Mouse (Mus musculus): ENCODE measurements around the gene Castor2.

Castor2 gene

DNA sequence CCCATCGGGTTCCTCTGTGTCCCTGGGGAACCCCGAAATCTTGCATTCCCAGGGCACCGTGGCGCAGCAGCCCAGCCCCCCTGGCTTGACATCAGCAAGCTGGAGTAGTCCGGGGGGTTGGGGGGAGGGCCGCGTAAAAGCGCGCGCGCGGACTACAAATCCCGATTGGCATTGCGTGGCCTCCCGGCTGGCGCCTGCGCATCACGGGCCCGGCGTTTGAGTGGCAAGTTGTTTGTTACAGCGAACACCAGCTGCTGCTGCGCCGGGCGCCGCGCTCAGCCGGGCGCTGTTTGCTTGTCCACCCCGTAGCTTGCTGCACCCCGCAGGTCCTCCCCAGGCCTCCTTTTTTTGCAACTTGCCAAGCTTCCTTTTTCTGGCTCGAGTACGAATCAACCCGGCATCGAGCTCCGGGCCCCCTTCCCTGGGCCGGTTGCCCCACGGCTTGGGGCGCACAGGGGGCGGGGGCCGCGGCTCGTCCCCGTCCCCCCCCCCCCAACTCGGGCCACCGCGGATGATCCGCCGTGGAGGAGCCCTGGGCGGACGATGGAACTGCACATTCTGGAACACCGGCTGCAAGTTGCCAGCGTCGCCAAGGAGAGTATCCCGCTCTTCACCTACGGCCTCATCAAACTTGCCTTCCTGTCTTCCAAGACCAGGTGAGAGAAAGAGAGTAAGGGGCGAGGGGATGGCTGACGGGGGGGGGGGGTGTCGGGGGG, at the start of gene Castor2:
Castor2 (plus strand) TSS at position 216 of the 716 bp plus-strand sequence.
- peak; percentile 99 for DNase-seq

GRCm38 (mm10) chr5:134050711-134051110, 48.8 kb upstream of the Castor2 start:
- no peak for DNase-seq

- no peak for DNase-seq
These were observed 46.9 kb upstream of the Castor2 start for GRCm38 (mm10) chr5:134052614-134053013.

GRCm38 (mm10) chr5:134054496-134054895, 45.0 kb upstream of the Castor2 start:
- no peak for DNase-seq

DNA sequence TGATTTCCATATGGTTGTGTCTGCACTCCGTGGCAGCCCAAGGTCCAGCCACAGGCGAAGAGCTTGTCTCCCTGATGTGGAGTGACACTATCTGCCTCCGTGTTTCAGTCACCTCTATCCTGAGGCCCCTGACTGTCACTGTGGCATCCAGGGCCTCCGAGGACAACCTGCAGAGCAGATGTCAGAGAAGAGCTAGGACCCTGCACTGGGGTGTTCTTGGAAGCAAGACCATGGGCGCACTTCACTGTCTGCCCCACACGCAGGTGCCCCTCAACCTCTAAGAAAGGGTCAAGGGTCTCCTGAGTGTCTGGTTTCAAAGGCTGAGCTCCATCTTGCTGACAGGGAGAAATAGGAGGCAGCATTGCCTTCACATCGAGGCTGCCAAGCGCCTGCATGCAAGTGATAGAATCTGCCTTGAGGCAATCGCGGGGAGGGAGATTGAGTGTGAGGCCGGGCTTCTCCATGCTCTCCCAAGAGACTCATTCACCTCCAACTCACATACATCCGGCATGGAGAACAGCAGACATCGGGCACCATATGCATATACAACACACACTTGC, 40.6 kb upstream of the Castor2 start:
- no peak for DNase-seq

DNA sequence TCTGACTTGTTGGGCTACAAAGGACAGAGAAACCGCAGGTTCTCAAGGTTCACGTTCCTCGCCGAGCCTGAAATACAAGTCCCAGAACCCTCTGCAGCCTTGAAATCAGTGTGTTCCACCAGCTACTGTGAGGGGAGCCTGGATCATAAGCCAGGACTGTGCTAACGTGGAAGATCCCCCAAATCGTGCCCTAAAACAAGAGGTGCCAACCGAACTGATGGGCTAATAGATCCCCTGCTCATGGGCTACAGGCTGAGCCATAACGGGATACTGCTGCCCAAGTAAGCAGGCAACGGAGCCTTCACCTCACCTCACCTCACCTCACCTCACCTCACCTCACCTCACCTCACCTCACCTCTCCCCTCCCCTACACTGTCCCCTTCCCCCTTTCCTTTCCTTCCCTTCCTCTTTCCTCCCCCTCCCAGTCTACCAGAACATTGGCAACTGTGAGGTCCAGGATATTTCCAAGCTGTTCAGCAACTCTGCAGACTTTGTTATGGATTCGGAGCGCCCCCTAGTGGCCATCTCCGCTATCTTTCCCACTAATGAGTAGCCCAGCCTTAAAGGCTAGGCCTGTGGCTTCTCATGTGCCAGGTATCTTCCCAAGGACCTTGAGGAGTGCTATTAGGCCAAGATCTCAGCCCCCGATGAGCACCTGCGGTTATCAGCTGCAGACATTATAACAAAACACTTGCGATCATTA, 36.0 kb upstream of the Castor2 start:
- peak; percentile 95 for DNase-seq

- no peak for DNase-seq
These were observed 33.2 kb upstream of the Castor2 start for GRCm38 (mm10) chr5:134066261-134066660.

DNA sequence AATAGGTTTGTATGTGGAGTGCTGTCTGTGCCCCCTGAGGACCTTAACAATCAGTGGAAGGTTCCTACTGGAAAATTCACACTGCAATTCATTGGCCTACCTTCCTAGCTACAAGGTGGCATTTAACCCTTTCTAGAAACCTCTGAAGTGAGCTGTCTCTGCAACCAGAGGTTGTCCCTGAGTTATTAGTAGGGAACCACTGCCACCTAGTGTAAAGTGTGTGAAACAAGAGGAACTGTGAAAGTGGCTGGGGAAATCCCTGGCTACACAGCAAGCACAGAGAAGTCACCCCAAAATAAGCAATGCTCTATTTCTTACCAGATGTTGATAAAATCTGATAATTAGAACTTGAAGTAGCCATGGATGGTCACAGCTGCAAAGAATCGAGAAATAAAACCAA, 31.6 kb upstream of the Castor2 start:
- no peak for DNase-seq

DNA sequence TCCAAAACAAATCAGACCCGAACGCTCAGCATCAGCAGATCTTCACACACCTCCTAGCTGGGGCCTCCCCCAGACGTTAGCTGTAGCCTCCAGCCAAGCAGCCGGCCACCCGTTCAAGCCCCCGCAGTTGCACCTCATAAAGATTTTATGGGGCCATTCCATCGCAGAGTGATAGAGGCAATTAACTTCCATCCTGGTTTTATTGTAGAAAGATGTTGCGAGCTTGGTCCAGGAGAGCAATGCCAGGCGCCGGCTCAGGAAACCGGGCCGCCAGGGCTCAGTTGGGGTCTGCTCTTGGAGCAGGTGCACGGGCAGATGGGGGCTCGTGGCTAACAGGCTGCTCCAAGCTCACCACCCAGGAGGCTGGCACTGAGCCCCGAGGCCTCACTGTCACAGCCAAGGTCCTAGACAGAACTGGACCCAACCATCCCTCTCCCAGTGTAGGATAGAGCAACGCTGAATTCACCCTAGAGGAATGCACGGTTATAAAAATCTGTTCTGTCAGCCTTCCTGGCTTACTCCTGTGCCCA, 25.9 kb upstream of the Castor2 start:
- no peak for DNase-seq

DNA sequence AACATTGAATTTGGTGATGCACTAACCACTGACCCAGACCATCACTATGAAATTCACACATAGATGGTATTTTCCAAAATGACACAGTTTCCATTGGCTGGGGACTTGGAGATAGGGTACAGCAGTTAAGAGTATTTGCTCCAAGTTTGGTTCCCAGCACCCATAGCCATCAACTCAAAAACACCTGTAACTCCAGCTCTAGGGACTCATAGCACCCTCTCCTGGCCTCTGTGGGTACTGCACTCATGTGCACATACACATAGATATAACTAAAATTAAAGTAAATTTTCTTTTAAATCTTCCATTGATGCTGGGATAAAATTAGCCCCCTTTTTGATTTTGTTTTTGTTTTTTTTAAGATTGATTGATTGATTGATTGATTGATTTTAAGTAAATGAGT, 25.1 kb upstream of the Castor2 start:
- no peak for DNase-seq

GRCm38 (mm10) chr5:134076175-134076574, 23.3 kb upstream of the Castor2 start:
- DNase-seq, result no peak

GRCm38 (mm10) chr5:134080685-134081548, 18.6 kb upstream of the Castor2 start:
- peak; percentile 92 for DNase-seq

DNA sequence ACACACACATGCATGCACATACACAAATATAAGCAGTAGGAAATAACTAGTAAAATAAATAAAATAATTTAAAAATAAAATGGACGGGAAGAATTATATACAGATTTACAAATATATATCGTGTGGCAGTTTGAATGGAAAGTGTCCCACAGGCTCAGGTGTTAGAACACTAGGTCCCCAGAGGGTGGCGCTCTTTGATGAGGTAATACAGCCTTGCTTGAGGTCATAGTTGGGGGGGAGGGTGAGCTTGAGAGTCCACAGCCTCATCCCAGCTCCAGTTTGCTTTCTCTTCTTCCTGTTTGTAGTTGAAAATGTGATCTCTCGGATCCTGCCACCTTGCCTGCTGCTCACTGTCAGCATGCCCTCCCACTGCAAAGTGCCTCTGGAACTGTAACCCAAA, 14.3 kb upstream of the Castor2 start:
- peak; percentile 83 for DNase-seq

DNA sequence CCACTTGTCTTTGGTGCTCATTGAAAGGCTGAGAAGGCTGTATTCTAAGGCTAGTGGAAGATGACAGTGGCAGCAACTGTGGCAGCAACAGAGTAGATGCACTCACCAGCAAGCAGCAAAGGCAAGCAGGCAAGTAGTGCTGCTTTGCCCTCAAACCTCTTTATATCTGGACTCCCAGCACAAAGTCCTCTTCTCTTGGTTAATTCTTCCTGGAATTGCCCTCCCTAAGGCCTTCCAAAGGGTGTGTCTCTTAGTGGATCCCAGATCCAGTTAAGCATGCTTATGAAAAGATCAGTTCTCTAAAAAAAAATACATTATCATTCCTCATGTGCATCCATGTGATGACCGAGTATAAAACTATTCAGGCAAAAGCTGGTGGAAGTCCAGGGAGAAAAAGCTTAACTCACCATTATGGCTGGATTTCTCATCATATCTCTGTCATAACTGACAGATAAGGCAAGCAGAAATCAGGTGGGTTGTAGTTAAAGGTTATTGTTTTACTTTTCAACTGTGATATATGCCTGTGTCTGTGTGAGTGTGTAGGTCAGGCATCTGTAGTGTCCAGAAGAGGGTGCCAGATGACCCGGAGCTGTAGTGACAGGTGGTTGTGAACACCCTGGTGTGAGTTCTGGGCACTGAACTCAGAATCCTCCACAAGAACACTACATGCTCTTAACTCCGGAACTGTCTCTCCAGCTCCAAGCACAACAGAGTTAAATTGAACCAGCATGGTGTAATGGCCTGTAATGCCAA, 13.4 kb upstream of the Castor2 start:
- DNase-seq, result no peak

DNA sequence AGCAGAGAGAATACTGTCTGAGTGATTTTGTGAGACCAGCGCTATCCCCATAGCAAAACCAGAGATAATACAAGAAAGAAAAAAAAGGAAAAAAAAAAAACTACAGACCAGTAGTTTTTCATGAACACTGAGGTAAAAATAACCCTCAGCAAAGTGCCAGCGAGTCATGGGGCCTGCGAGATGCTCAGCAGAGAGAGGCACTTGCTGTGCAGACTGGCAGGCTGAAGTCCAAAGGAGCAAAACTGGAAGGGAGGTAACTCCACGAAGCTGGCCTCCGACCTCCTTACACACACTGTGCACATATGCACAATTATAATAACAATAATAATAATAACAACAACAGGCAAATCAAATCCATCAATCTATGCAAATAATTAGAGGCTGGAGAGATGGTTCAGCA, 12.3 kb upstream of the Castor2 start:
- DNase-seq, result peak; percentile 92

DNA sequence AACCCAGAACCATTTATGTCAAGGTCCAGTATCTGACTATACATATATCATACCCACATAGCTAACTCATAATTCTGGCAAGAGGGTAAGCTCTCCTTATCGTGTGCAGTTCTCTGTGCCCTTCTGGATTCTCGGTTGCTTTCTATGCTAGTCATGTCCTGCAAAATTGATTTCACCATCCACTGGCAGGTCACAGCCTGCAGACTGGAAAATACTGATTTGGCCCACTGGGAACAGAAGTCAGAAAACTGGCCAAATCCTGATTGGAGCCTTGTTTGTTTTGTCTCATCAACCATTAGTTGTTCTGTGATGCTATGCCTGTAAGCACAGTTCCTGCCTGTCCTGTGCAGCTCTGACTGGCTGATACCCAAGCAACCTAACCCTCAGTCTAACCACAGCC, 3.7 kb upstream of the Castor2 start:
- no peak for DNase-seq

GRCm38 (mm10) chr5:134098341-134098902, 1.1 kb upstream of the Castor2 start:
- DNase-seq, result no peak

GRCm38 (mm10) chr5:134098976-134099375, 535 bp upstream of the Castor2 start:
- peak; percentile 95 for DNase-seq

DNA sequence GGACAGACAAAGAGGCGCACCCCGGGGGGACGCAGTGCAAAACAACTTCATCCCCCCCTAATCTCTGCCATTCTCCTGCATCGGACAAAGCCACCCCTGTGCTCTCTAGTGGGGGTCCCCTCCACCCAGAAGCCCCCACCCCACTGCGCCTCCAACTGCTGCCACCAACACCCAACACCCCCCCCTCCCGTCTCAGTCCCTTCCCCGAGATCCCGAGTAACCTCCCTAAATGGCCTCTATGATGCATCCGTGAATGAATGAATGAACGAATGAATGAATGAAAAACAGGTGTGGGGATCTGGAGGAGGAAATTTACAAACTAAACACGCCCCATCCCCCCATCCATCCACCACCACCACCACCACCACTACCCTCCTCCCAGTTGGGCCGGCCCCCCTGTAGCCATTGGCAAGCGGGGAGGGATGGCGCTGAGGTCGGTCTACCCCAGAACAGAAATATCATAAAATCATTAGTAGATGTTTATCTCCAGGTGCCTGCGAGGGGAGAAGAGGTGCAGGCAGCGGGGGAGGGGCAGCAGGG, 791 bp downstream of the Castor2 start:
- peak; percentile 94 for DNase-seq

DNA sequence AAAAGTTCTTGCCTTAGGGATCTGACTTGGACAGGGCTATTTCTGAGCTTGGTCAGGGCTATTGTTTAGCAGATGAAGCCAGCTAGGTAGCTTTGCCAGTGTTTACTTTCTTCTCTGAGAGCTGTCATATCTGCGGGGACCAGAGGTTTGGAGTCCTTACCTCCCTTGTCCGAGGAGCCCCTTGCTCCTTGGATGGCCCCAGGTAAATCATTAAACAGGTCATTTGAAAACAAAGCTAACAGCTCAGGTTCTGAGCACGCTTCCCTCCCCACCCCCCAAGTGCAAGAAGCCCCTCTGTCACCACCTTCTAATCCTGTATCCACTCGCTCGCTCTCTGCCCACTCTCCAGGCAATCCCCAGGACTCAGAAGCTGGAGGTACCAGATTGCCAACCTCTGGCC, 1.8 kb downstream of the Castor2 start:
- no peak for DNase-seq

DNA sequence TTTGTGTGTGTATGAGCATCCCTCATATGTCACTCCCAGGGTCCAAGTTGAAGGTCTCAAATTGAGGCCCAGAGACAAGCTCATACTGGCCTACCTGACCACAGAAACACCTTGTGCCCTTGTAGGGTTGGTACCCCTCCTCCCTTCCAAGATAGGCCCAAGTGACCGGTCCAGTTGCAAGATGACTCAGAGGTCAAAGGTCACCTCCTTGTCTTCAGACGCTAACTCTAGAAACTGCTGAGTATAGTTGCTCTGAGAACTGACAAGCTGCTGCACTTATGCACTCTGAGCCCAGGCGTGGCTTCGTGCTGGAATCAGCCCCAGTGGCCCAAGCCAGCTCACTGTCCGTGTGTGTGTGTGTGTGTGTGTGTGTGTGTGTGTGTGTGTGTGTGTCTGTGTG, 2.4 kb downstream of the Castor2 start:
- DNase-seq, result peak; percentile 92

DNA sequence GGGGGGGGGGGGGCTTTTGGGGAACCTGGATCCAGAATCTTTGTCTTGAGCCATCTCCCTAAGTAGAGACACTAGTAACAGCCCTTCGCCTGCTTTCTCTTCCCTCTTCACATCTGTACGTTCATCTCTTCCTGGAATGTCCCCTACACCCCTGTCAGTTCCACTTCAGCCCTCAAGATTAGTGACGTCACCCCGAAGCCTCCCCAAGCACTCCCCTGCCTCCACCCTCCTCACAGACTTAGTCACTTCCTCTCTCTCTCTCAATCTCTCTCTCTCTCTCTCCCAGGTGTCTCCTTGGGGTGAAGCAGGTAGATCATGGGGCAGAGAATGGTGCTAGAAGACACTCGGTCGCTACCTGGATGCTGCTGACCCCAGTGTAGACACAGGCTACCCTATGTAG, 3.2 kb downstream of the Castor2 start:
- DNase-seq, result peak; percentile 91
